Mouse (Mus musculus) liver, embryonic 11.5 days (tissue): ENCODE measurements at regions not wholly inside any gene's neighbourhood (a gene's known extent, or its start where the extent isn't known, plus 50 kb on each side); places are given as distances from the start of the nearest gene placed in this dataset.

Experiments
- ATAC-seq: fragments of 200-750 bp; cut with Nextera tagmentation; replicated peaks from 2 replicates; pipeline ENCODE4 v1.8.0; 2017; ENCODE audit warnings: moderate number of reproducible peaks, mild to moderate bottlenecking, moderate TSS enrichment, moderate library complexity; ENCODE audit not compliant: low FRiP score
- DNase-seq: peaks from one replicate; pipeline ENCODE4 v3.0.0-alpha.2; 2017; ENCODE audit warnings: low spot score
- H3K27ac ChIP-seq: fragments of 300-500 bp; sonication (generic); 2 replicates; pipeline ENCODE4 v1.5.1; 2014; ENCODE audit warnings: mild to moderate bottlenecking, low read depth, low read length, control low read depth
- H3K27me3 ChIP-seq: fragments of 300-500 bp; sonication (generic); replicated peaks from 2 replicates; pipeline ENCODE4 v1.6.1; 2014; ENCODE audit warnings: low read length, mixed read lengths; ENCODE audit not compliant: control insufficient read depth, insufficient read depth
- H3K36me3 ChIP-seq: fragments of 300-500 bp; sonication (generic); 2 replicates; pipeline ENCODE4 v1.6.1; 2014; ENCODE audit warnings: mild to moderate bottlenecking, low read length, moderate library complexity, mixed read lengths; ENCODE audit not compliant: control insufficient read depth, insufficient read depth
- H3K4me1 ChIP-seq: fragments of 300-500 bp; sonication (generic); replicated peaks from 2 replicates; pipeline ENCODE4 v1.6.1; 2014; ENCODE audit warnings: low read length, mixed read lengths; ENCODE audit not compliant: control insufficient read depth, insufficient read depth
- H3K4me2 ChIP-seq: fragments of 300-500 bp; sonication (generic); 2 replicates; pipeline ENCODE4 v1.6.1; 2014; ENCODE audit warnings: mild to moderate bottlenecking, control low read depth, moderate library complexity
- H3K4me3 ChIP-seq: fragments of 300-500 bp; sonication (generic); 2 replicates; pipeline ENCODE4 v1.5.1; 2014; ENCODE audit warnings: low read depth, low read length, control low read depth
- H3K9ac ChIP-seq: fragments of 300-500 bp; sonication (generic); 2 replicates; pipeline ENCODE4 v1.6.1; 2014; ENCODE audit warnings: low read depth, low read length, control low read depth
- H3K9me3 ChIP-seq: fragments of 300-500 bp; sonication (generic); 2 replicates; pipeline ENCODE4 v1.6.1; 2016; ENCODE audit warnings: low read length, inconsistent platforms, mixed read lengths; ENCODE audit not compliant: control insufficient read depth
- WGBS: fragments of 180-500 bp; shearing (Covaris S2); extraction: QIAGEN DNeasy Blood & Tissue Kit; methylation state at CpG from one replicate; pipeline ENCODE4 v1.1.7; 2014; 5-methylcytosine and 5-hydroxymethylcytosine counted together

- no peaks in the 10 kb centered on the region for H3K9me3 ChIP-seq
- H3K9ac ChIP-seq: no peak overlapping the region
- no peak for DNase-seq
- no peaks in the 10 kb centered on the region for H3K4me1 ChIP-seq
- H3K4me3 ChIP-seq: no peak overlapping the region
- H3K27ac ChIP-seq: no peak overlapping the region
- ATAC-seq: no peak
- H3K27me3 ChIP-seq: no peaks in the 10 kb centered on the region
- no peaks in the 10 kb centered on the region for H3K36me3 ChIP-seq
- H3K4me2 ChIP-seq: no peak overlapping the region
These were observed 202.3 kb upstream of the Usp24 start for GRCm38 (mm10) chr4:106113747-106114146.

- ATAC-seq (no peak), DNase-seq (no peak)
- no peaks in the 10 kb centered on the region for H3K4me1 ChIP-seq
- H3K27ac ChIP-seq: no peak overlapping the region
- H3K27me3 ChIP-seq: no peaks in the 10 kb centered on the region
- no peaks in the 10 kb centered on the region for H3K36me3 ChIP-seq
- no peak overlapping the region for H3K4me3 ChIP-seq
- no peaks in the 10 kb centered on the region for H3K9me3 ChIP-seq
- WGBS: 81% methylated on average over 7 of the region's 7 CpGs
- H3K4me2 ChIP-seq: no peak overlapping the region
- no peak overlapping the region for H3K9ac ChIP-seq
These were observed 199.4 kb upstream of the Usp24 start for GRCm38 (mm10) chr4:106116611-106117010.

- 57% methylated on average over 1 of the region's 1 CpGs for WGBS
- ATAC-seq (no peak), DNase-seq (no peak)
- no peaks in the 10 kb centered on the region for H3K9me3 ChIP-seq
- H3K4me3 ChIP-seq: no peak overlapping the region
- H3K27me3 ChIP-seq: no peaks in the 10 kb centered on the region
- no peak overlapping the region for H3K27ac ChIP-seq
- no peak overlapping the region for H3K9ac ChIP-seq
- H3K4me2 ChIP-seq: no peak overlapping the region
- no peaks in the 10 kb centered on the region for H3K4me1 ChIP-seq
- H3K36me3 ChIP-seq: no peaks in the 10 kb centered on the region
These were observed 194.7 kb upstream of the Usp24 start for GRCm38 (mm10) chr4:106121306-106121705.

GRCm38 (mm10) chr4:106123038-106123654, 192.9 kb upstream of the Usp24 start:
- H3K27ac ChIP-seq: no peak overlapping the region
- DNase-seq (peak; percentile 24), ATAC-seq (no peak)
- H3K4me1 ChIP-seq: no peaks in the 10 kb centered on the region
- H3K4me3 ChIP-seq: no peak overlapping the region
- no peak overlapping the region for H3K4me2 ChIP-seq
- no peaks in the 10 kb centered on the region for H3K9me3 ChIP-seq
- WGBS: 84% methylated on average over 8 of the region's 8 CpGs
- H3K9ac ChIP-seq: no peak overlapping the region
- H3K36me3 ChIP-seq: no peaks in the 10 kb centered on the region
- no peaks in the 10 kb centered on the region for H3K27me3 ChIP-seq

- 71% methylated on average over 5 of the region's 5 CpGs for WGBS
- Histone ChIP-seq H3K36me3 (no peaks in the 10 kb centered on the region), H3K27ac (no peak overlapping the region), H3K9me3 (no peaks in the 10 kb centered on the region), H3K4me1 (no peaks in the 10 kb centered on the region; the same call in 1 of the 2 replicates), H3K4me2 (no peak overlapping the region), H3K4me3 (no peak overlapping the region), H3K9ac (no peak overlapping the region), H3K27me3 (no peaks in the 10 kb centered on the region)
- ATAC-seq (no peak), DNase-seq (no peak)
These were observed 188.8 kb upstream of the Usp24 start for GRCm38 (mm10) chr4:106127199-106127598.

GRCm38 (mm10) chr4:106127641-106128040, 188.4 kb upstream of the Usp24 start:
- Histone ChIP-seq H3K36me3 (no peaks in the 10 kb centered on the region), H3K4me3 (no peak overlapping the region), H3K27ac (no peak overlapping the region), H3K27me3 (no peaks in the 10 kb centered on the region), H3K9me3 (no peaks in the 10 kb centered on the region), H3K4me1 (no peaks in the 10 kb centered on the region; the same call in 1 of the 2 replicates), H3K9ac (no peak overlapping the region), H3K4me2 (no peak overlapping the region)
- WGBS: 50% methylated on average over 7 of the region's 7 CpGs
- no peak for ATAC-seq
- DNase-seq: no peak

GRCm38 (mm10) chr4:106129327-106129726, 186.7 kb upstream of the Usp24 start:
- no peaks in the 10 kb centered on the region for H3K36me3 ChIP-seq
- DNase-seq (no peak), ATAC-seq (no peak)
- no peak overlapping the region for H3K9ac ChIP-seq
- 70% methylated on average over 7 of the region's 7 CpGs for WGBS
- H3K4me2 ChIP-seq: no peak overlapping the region
- no peaks in the 10 kb centered on the region for H3K9me3 ChIP-seq
- H3K4me3 ChIP-seq: no peak overlapping the region
- H3K4me1 ChIP-seq: no peaks in the 10 kb centered on the region; the same call in 1 of the 2 replicates
- no peaks in the 10 kb centered on the region for H3K27me3 ChIP-seq
- H3K27ac ChIP-seq: no peak overlapping the region

- no peaks in the 10 kb centered on the region for H3K36me3 ChIP-seq
- no peak overlapping the region for H3K4me3 ChIP-seq
- DNase-seq (no peak), ATAC-seq (no peak)
- H3K9ac ChIP-seq: no peak overlapping the region
- no peaks in the 10 kb centered on the region for H3K9me3 ChIP-seq
- no peaks in the 10 kb centered on the region; the same call in 1 of the 2 replicates for H3K4me1 ChIP-seq
- 92% methylated on average over 2 of the region's 2 CpGs for WGBS
- no peak overlapping the region for H3K4me2 ChIP-seq
- H3K27me3 ChIP-seq: no peaks in the 10 kb centered on the region
- no peak overlapping the region for H3K27ac ChIP-seq
These were observed 186.2 kb upstream of the Usp24 start for GRCm38 (mm10) chr4:106129803-106130202.
